Mouse (Mus musculus) CH12.LX (cell line): ENCODE results near the gene Krt9. TPM values are rescaled to one million over a fixed set of nuclear protein-coding genes. Genes with fewer than 3 reads are reported as not detected.

Source experiments
- DNase-seq: peaks from one replicate; pipeline ENCODE4 v3.0.0-alpha.2; 2013; ENCODE audit errors: extremely low read depth
- H3K27ac ChIP-seq: 2 replicates; pipeline ENCODE4 v1.5.1; 2012; ENCODE audit warnings: low read depth, mild to moderate bottlenecking, control low read depth, moderate library complexity; ENCODE audit not compliant: insufficient read depth
- H3K27me3 ChIP-seq: replicated peaks from 2 replicates; pipeline ENCODE3; 2012; ENCODE audit warnings: inconsistent platforms
- H3K36me3 ChIP-seq, 2 experiments: replicated peaks in 1 of 2; 2 replicates each; pipeline versions ENCODE3 to v1.6.1; 2012; ENCODE audit warnings: inconsistent platforms in 1 of 2, low read length in 1 of 2, mild to moderate bottlenecking in 1 of 2, mixed read lengths in 1 of 2, moderate library complexity in 1 of 2; ENCODE audit not compliant: control insufficient read depth in 1 of 2, insufficient read depth in 1 of 2
- H3K4me1 ChIP-seq, 2 experiments: 2 replicates each; pipeline ENCODE4 v1.6.1; 2012; ENCODE audit warnings: inconsistent platforms in 1 of 2, moderate library complexity in 1 of 2; ENCODE audit not compliant: insufficient read depth in 2 of 2, control insufficient read depth in 1 of 2
- H3K4me2 ChIP-seq: 2 replicates; pipeline ENCODE4 v1.6.1; 2012; ENCODE audit warnings: low read depth, mild to moderate bottlenecking, control low read depth; ENCODE audit not compliant: poor library complexity, insufficient read depth, severe bottlenecking
- H3K4me3 ChIP-seq, 3 experiments: fragments of 150-350 bp in 1 of 3; sonication (generic) in 1 of 3; replicated peaks in 1 of 3; 2 replicates each; pipeline versions ENCODE3 to v1.5.1; 2011 to 2012; ENCODE audit warnings: low read depth in 2 of 3, low read length in 2 of 3, mild to moderate bottlenecking in 2 of 3, moderate library complexity in 2 of 3, control low read depth in 1 of 3, improper control_type of control experiment in 1 of 3, inconsistent platforms in 1 of 3, mixed read lengths in 1 of 3; ENCODE audit not compliant: poor library complexity in 1 of 3
- H3K79me2 ChIP-seq: replicated peaks from 2 replicates; pipeline ENCODE4 v1.6.1; 2012; ENCODE audit warnings: mild to moderate bottlenecking, moderate library complexity; ENCODE audit not compliant: control insufficient read depth, poor library complexity, insufficient read depth, severe bottlenecking; ENCODE audit errors: extremely low read depth
- H3K9ac ChIP-seq: 2 replicates; pipeline ENCODE4 v1.6.1; 2012; ENCODE audit warnings: low read depth, mild to moderate bottlenecking, control low read depth, moderate library complexity; ENCODE audit not compliant: insufficient read depth
- H3K9me3 ChIP-seq: replicated peaks from 2 replicates; pipeline ENCODE3; 2012; ENCODE audit warnings: low read length, inconsistent platforms, mixed read lengths
- CHD1 ChIP-seq: IDR thresholded peaks from 2 replicates; pipeline ENCODE4 v1.6.1; 2012; ENCODE audit warnings: low read depth, low read length, improper control_type of control experiment, inconsistent platforms
- CTCF ChIP-seq, 2 experiments: IDR thresholded peaks in 1 of 2; conservative IDR thresholded peaks in 1 of 2; 2 replicates each; pipeline ENCODE4 v1.5.1; 2011 to 2012; ENCODE audit warnings: low read depth in 2 of 2, low read length in 2 of 2, improper control_type of control experiment in 1 of 2, inconsistent platforms in 1 of 2, mild to moderate bottlenecking in 1 of 2, moderate library complexity in 1 of 2
- E2F4 ChIP-seq: IDR thresholded peaks from 2 replicates; pipeline ENCODE4 v1.6.1; 2011; ENCODE audit warnings: low read depth, low read length, improper control_type of control experiment; ENCODE audit not compliant: insufficient replicate concordance
- ELF1 ChIP-seq: IDR thresholded peaks from 2 replicates; pipeline ENCODE4 v1.6.1; 2014; ENCODE audit warnings: low read depth, mild to moderate bottlenecking, inconsistent platforms, low read length, improper control_type of control experiment
- ETS1 ChIP-seq: conservative IDR thresholded peaks from 2 replicates; pipeline ENCODE4 v1.6.1; 2012; ENCODE audit warnings: low read depth, mild to moderate bottlenecking, inconsistent platforms, low read length, improper control_type of control experiment, moderate library complexity
- GABPA ChIP-seq: IDR thresholded peaks from 2 replicates; pipeline ENCODE4 v1.6.1; 2012; ENCODE audit warnings: low read depth, low read length, improper control_type of control experiment, inconsistent platforms; ENCODE audit not compliant: insufficient replicate concordance
- HCFC1 ChIP-seq: IDR thresholded peaks from 2 replicates; pipeline ENCODE4 v1.6.1; 2012; ENCODE audit warnings: low read depth, mild to moderate bottlenecking, inconsistent platforms, low read length, improper control_type of control experiment
- JUN ChIP-seq: IDR thresholded peaks from 2 replicates; pipeline ENCODE4 v1.6.1; 2011; ENCODE audit warnings: low read depth, mild to moderate bottlenecking, low read length, improper control_type of control experiment, moderate library complexity; ENCODE audit not compliant: insufficient read depth
- JUND ChIP-seq: conservative IDR thresholded peaks from 2 replicates; pipeline ENCODE4 v1.6.1; 2011; ENCODE audit warnings: low read depth, low read length, improper control_type of control experiment
- MAZ ChIP-seq: IDR thresholded peaks from 2 replicates; pipeline ENCODE4 v1.6.1; 2012; ENCODE audit warnings: low read depth, mild to moderate bottlenecking, inconsistent platforms, low read length, improper control_type of control experiment, moderate library complexity
- MEF2A ChIP-seq: IDR thresholded peaks from 2 replicates; pipeline ENCODE4 v1.6.1; 2014; ENCODE audit warnings: low read depth, mild to moderate bottlenecking, inconsistent platforms, low read length, improper control_type of control experiment, borderline replicate concordance
- MXI1 ChIP-seq: IDR thresholded peaks from 2 replicates; pipeline ENCODE4 v1.6.1; 2011; ENCODE audit warnings: mild to moderate bottlenecking, low read depth, low read length, improper control_type of control experiment
- MYC ChIP-seq: IDR thresholded peaks from 2 replicates; pipeline ENCODE4 v1.6.1; 2011; ENCODE audit warnings: low read depth, mild to moderate bottlenecking, improper control_type of control experiment, low read length
- NELFE ChIP-seq: IDR thresholded peaks from 2 replicates; pipeline ENCODE4 v1.6.1; 2011; ENCODE audit warnings: low read depth, low read length, improper control_type of control experiment
- NRF1 ChIP-seq: IDR thresholded peaks from 2 replicates; pipeline ENCODE4 v1.6.1; 2014; ENCODE audit warnings: low read depth, mild to moderate bottlenecking, inconsistent platforms, low read length, improper control_type of control experiment, moderate library complexity
- PAX5 ChIP-seq: IDR thresholded peaks from 2 replicates; pipeline ENCODE4 v1.6.1; 2012; ENCODE audit warnings: low read length, inconsistent platforms, mixed read lengths
- POLR2AphosphoS2 ChIP-seq: IDR thresholded peaks from 2 replicates; pipeline ENCODE4 v1.6.1; 2011; ENCODE audit warnings: low read depth, low read length, improper control_type of control experiment
- RAD21 ChIP-seq: IDR thresholded peaks from 2 replicates; pipeline ENCODE4 v1.6.1; 2011; ENCODE audit warnings: low read depth, mild to moderate bottlenecking, low read length, improper control_type of control experiment, moderate library complexity
- RCOR1 ChIP-seq: conservative IDR thresholded peaks from 2 replicates; pipeline ENCODE4 v1.6.1; 2012; ENCODE audit warnings: low read depth, mild to moderate bottlenecking, inconsistent platforms, low read length, improper control_type of control experiment
- SIN3A ChIP-seq: IDR thresholded peaks from 2 replicates; pipeline ENCODE4 v1.6.1; 2012; ENCODE audit warnings: low read length, improper control_type of control experiment, inconsistent platforms
- UBTF ChIP-seq: IDR thresholded peaks from 2 replicates; pipeline ENCODE4 v1.6.1; 2012; ENCODE audit warnings: low read depth, mild to moderate bottlenecking, inconsistent platforms, low read length, improper control_type of control experiment, moderate library complexity
- USF1 ChIP-seq: IDR thresholded peaks from 2 replicates; pipeline ENCODE4 v1.6.1; 2014; ENCODE audit warnings: low read depth, mild to moderate bottlenecking, inconsistent platforms, low read length, improper control_type of control experiment
- USF2 ChIP-seq: conservative IDR thresholded peaks from 2 replicates; pipeline ENCODE4 v1.6.1; 2011; ENCODE audit warnings: low read depth, low read length, improper control_type of control experiment
- ZC3H11A ChIP-seq: IDR thresholded peaks from 2 replicates; pipeline ENCODE4 v1.6.1; 2012; ENCODE audit warnings: low read depth, mild to moderate bottlenecking, inconsistent platforms, low read length, improper control_type of control experiment
- ZKSCAN1 ChIP-seq: IDR thresholded peaks from 2 replicates; pipeline ENCODE4 v1.6.1; 2012; ENCODE audit warnings: low read depth, inconsistent platforms, low read length, improper control_type of control experiment, borderline replicate concordance
- ZNF384 ChIP-seq: IDR thresholded peaks from 2 replicates; pipeline ENCODE4 v1.6.1; 2012; ENCODE audit warnings: low read depth, low read length, improper control_type of control experiment, inconsistent platforms
- dilution Hi-C: fragments of 300-500 bp; cut with MboI; formaldehyde crosslinking; loops from 2 replicates; pipeline ENCODE4 v1.14.3; 2020; ENCODE audit warnings: low sequenced_read_pairs; ENCODE audit not compliant: extremely low pct_unique_long_range_greater_than_20kb, extremely low pct_ligation_motif_present
- in situ Hi-C: fragments of 300-500 bp; cut with MboI; formaldehyde crosslinking; loops from 3 replicates; pipeline ENCODE4 v1.14.3; 2019; ENCODE audit warnings: low sequenced_read_pairs, low pct_ligation_motif_present, low pct_unique_long_range_greater_than_20kb, mixed read lengths
- polyA plus RNA-seq: library from polyadenylated mRNA; unstranded; fragments of >175 nt; gene quantifications from 2 replicates; pipeline ENCODE4 v1.2.1, GENCODE M21; 2012; ENCODE audit warnings: low read depth; ENCODE audit not compliant: insufficient read length
- total RNA-seq, 2 experiments: library from RNA; depleted of rRNA; stranded (reverse); fragments of 300-350 nt in 1 of 2; fragments of >200 nt in 1 of 2; gene quantifications; 2 replicates each; pipeline ENCODE4 v1.2.3; 2012 to 2014

The Krt9 gene
- total and polyA plus RNA-seq, 3 experiments = not detected

GRCm38 (mm10) chr11:100219304-100219703 lies 26.3 kb upstream of the Krt9 start:
- Histone ChIP-seq H3K27ac (no peak overlapping the region), H3K27me3 (peaks cover 78% of the 10 kb centered on the region), H3K4me3 (no peak overlapping the region), H3K9me3 (peaks cover 7% of the 10 kb centered on the region), H3K79me2 (no peaks in the 10 kb centered on the region), H3K4me2 (no peak overlapping the region), H3K4me1 (peaks cover 0 to 4% of the 10 kb centered on the region in 2 experiments; a peak in 1 of 4 replicates), H3K36me3 (no peaks in the 10 kb centered on the region), H3K9ac (no peak overlapping the region)
- TF ChIP-seq ZKSCAN1 (no peak), USF2 (no peak), ZNF384 (no peak), RCOR1 (no peak), POLR2AphosphoS2 (no peak), HCFC1 (no peak), GABPA (no peak), ZC3H11A (no peak), USF1 (no peak), ETS1 (no peak), NRF1 (no peak), E2F4 (no peak), SIN3A (no peak), MAZ (no peak)
- in situ Hi-C loops = no loop called here
- no peak for DNase-seq
- dilution Hi-C loops = no loop called here

DNA sequence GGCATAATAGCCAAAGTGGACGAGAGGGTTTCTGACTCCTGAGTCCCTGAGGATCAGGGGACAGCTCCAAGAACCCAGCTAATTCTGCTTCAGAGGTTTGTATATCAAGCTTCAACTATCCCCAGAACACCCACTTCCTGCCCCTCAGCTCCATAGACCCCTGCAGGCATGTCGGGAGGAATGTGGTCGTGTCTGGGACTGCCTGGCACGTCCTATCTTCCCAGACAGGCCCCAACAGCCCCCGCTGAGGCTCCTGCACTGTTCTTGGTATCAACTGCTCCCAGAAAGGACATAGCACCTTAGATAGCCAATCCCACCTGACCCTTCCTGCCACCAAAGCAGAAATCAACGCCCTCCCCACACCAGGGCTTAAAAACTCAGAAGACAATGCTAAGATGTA lies 15.5 kb upstream of the Krt9 start:
- H3K36me3 ChIP-seq = no peaks in the 10 kb centered on the region
- H3K4me2 ChIP-seq = no peak overlapping the region
- no peak for DNase-seq
- TF ChIP-seq SIN3A (no peak), CTCF (conservative IDR thresholded peaks at IDR 0.05 in 1 of 2, IDR thresholded peaks at IDR 0.05 in 1 of 2; ENCODE audit: low read depth in 2 of 2, low read length in 2 of 2) (no peak), RCOR1 (no peak), NRF1 (no peak), ZC3H11A (no peak), CHD1 (no peak), RAD21 (no peak), ELF1 (no peak), MXI1 (no peak), UBTF (no peak), JUN (no peak), MYC (no peak), NELFE (no peak), PAX5 (no peak), GABPA (no peak), USF2 (no peak), MAZ (no peak), E2F4 (no peak), JUND (no peak), MEF2A (no peak)
- H3K79me2 ChIP-seq = no peaks in the 10 kb centered on the region
- peaks cover 76% of the 10 kb centered on the region for H3K27me3 ChIP-seq
- H3K4me3 ChIP-seq = no peak overlapping the region
- H3K4me1 ChIP-seq = peaks cover 0 to 5% of the 10 kb centered on the region in 2 experiments; a peak in 1 of 4 replicates
- no peaks in the 10 kb centered on the region for H3K9me3 ChIP-seq
- in situ Hi-C loops = no loop called here
- dilution Hi-C loops = no loop called here
- H3K9ac ChIP-seq = no peak overlapping the region
- no peak overlapping the region for H3K27ac ChIP-seq
